8 mouse cellular contexts compared by ENCODE assay signal in genomic region chr19:17355950-17356867, GRCm38 (mm10). TPM values are rescaled to one million over a fixed set of nuclear protein-coding genes. Genes with fewer than 3 reads are reported as not detected.
A peak's percentile ranks its signal among the peaks of the same experiment; 100 is the strongest.
DNase-seq lines count a peak whose midpoint lies in the region; ATAC-seq and TF ChIP-seq lines count a peak whose summit lies in the region.

No protein-coding gene starts in this region.

- peak overlapping the region; percentile 82 for H3K4me2 ChIP-seq in hindbrain, embryonic 16.5 days (ENCODE audit: low read length)
- H3K4me2 ChIP-seq in liver, embryonic 11.5 days = peak overlapping the region; percentile 69
- peak overlapping the region; percentile 72 for H3K4me2 ChIP-seq in midbrain, postnatal 0 days (ENCODE audit: low read depth, low read length, poor library complexity, severe bottlenecking)
- H3K4me2 ChIP-seq in stomach, postnatal 0 days (replicated peaks; ENCODE audit: low read depth) = peak overlapping the region; percentile 70

- H3K9ac ChIP-seq in hindbrain, embryonic 16.5 days (ENCODE audit: low read depth, low read length) = peak overlapping the region; percentile 47
- H3K9ac ChIP-seq in liver, embryonic 11.5 days (ENCODE audit: low read depth, low read length) = peak overlapping the region; percentile 84
- no peak overlapping the region for H3K9ac ChIP-seq in midbrain, postnatal 0 days (replicated peaks; ENCODE audit: low read length, poor library complexity, severe bottlenecking)
- H3K9ac ChIP-seq in stomach, postnatal 0 days (ENCODE audit: low read length) = peak overlapping the region; percentile 47; the same call in 1 of the 2 replicates

- no peak for TF ChIP-seq CTCF in midbrain, postnatal 0 days (IDR thresholded peaks at IDR 0.05)
- TF ChIP-seq CTCF in stomach, postnatal 0 days (IDR thresholded peaks at IDR 0.05; ENCODE audit: low read depth) = peak; percentile 61

- peak; percentile 12 to 59 for DNase-seq in adrenal gland, adult (ENCODE audit: inconsistent age in 2 of 2, low spot score in 1 of 2)
- peak; percentile 81 for DNase-seq in cerebellum, adult 9-11 months
- peak; percentile 8 for DNase-seq in gastrocnemius, adult 18-20 months (ENCODE audit: low spot score)
- DNase-seq in liver, embryonic 11.5 days (ENCODE audit: low spot score) = peak; percentile 84
- DNase-seq in midbrain, postnatal 0 days (ENCODE audit: low spot score) = no peak
- DNase-seq in stomach, postnatal 0 days (ENCODE audit: low spot score) = peak; percentile 82
- DNase-seq in left cerebral cortex, adult 8-10 months (ENCODE audit: low spot score in 2 of 2) = no peak

- peaks cover 8% of the 10 kb centered on the region for H3K27me3 ChIP-seq in hindbrain, embryonic 16.5 days (replicated peaks; ENCODE audit: control insufficient read depth, insufficient read depth, low read length)
- H3K27me3 ChIP-seq in liver, embryonic 11.5 days (replicated peaks; ENCODE audit: control insufficient read depth, insufficient read depth, low read length) = peaks cover 2% of the 10 kb centered on the region; the same call in 1 of the 2 replicates
- H3K27me3 ChIP-seq in midbrain, postnatal 0 days (ENCODE audit: insufficient read depth, low read length) = peaks cover 16% of the 10 kb centered on the region; the same call in 1 of the 2 replicates
- H3K27me3 ChIP-seq in stomach, postnatal 0 days (ENCODE audit: control insufficient read depth, insufficient read depth, low read length) = no peaks in the 10 kb centered on the region

- peak overlapping the region; percentile 43 for H3K4me3 ChIP-seq in hindbrain, embryonic 16.5 days (ENCODE audit: low read length)
- peak overlapping the region; percentile 86 for H3K4me3 ChIP-seq in liver, embryonic 11.5 days (ENCODE audit: low read depth, low read length)
- peak overlapping the region; percentile 36 for H3K4me3 ChIP-seq in midbrain, postnatal 0 days (ENCODE audit: low read depth, low read length)
- H3K4me3 ChIP-seq in stomach, postnatal 0 days (ENCODE audit: low read depth, low read length) = peak overlapping the region; percentile 43

- no peak overlapping the region for H3K27ac ChIP-seq in hindbrain, embryonic 16.5 days (ENCODE audit: low read depth, low read length)
- peak overlapping the region; percentile 80 for H3K27ac ChIP-seq in liver, embryonic 11.5 days (ENCODE audit: low read depth, low read length)
- no peak overlapping the region for H3K27ac ChIP-seq in midbrain, postnatal 0 days (ENCODE audit: low read depth, low read length)
- no peak overlapping the region for H3K27ac ChIP-seq in stomach, postnatal 0 days (replicated peaks)

- TF ChIP-seq EP300 in stomach, postnatal 0 days (optimal IDR thresholded peaks at IDR 0.05) = no peak

- WGBS in hindbrain, embryonic 16.5 days = 1% methylated on average over 49 of the region's 50 CpGs
- under 1% methylated on average over 50 of the region's 50 CpGs for WGBS in liver, embryonic 11.5 days
- 1% methylated on average over 50 of the region's 50 CpGs for WGBS in midbrain, postnatal 0 days
- WGBS in stomach, postnatal 0 days = 3% methylated on average over 50 of the region's 50 CpGs

- peaks cover 6% of the 10 kb centered on the region for H3K4me1 ChIP-seq in hindbrain, embryonic 16.5 days (ENCODE audit: control insufficient read depth, insufficient read depth, low read depth, low read length)
- peaks cover 51% of the 10 kb centered on the region for H3K4me1 ChIP-seq in liver, embryonic 11.5 days (replicated peaks; ENCODE audit: control insufficient read depth, insufficient read depth, low read length)
- H3K4me1 ChIP-seq in midbrain, postnatal 0 days (ENCODE audit: insufficient read depth, low read length) = no peaks in the 10 kb centered on the region; the same call in 1 of the 2 replicates
- no peaks in the 10 kb centered on the region for H3K4me1 ChIP-seq in stomach, postnatal 0 days (replicated peaks; ENCODE audit: control insufficient read depth, insufficient read depth)

- no peaks in the 10 kb centered on the region for H3K9me3 ChIP-seq in hindbrain, embryonic 16.5 days (ENCODE audit: control insufficient read depth, low read length)
- no peaks in the 10 kb centered on the region for H3K9me3 ChIP-seq in liver, embryonic 11.5 days (ENCODE audit: control insufficient read depth, low read length)
- no peaks in the 10 kb centered on the region for H3K9me3 ChIP-seq in midbrain, postnatal 0 days (ENCODE audit: low read length)
- no peaks in the 10 kb centered on the region for H3K9me3 ChIP-seq in stomach, postnatal 0 days (ENCODE audit: control insufficient read depth, low read length)

- no peaks in the 10 kb centered on the region for H3K36me3 ChIP-seq in hindbrain, embryonic 16.5 days (ENCODE audit: control insufficient read depth, insufficient read depth, low read length)
- no peaks in the 10 kb centered on the region for H3K36me3 ChIP-seq in liver, embryonic 11.5 days (ENCODE audit: control insufficient read depth, insufficient read depth, low read length)
- H3K36me3 ChIP-seq in midbrain, postnatal 0 days (ENCODE audit: insufficient read depth, low read length) = no peaks in the 10 kb centered on the region
- H3K36me3 ChIP-seq in stomach, postnatal 0 days (ENCODE audit: control insufficient read depth, insufficient read depth, low read length) = no peaks in the 10 kb centered on the region

- peak; percentile 64; the same call in 1 of the 2 replicates for ATAC-seq in hindbrain, embryonic 16.5 days
- peak; percentile 88 for ATAC-seq in liver, embryonic 11.5 days (replicated peaks; ENCODE audit: low FRiP score)
- no peak for ATAC-seq in midbrain, postnatal 0 days (ENCODE audit: low FRiP score)
- ATAC-seq in stomach, postnatal 0 days (ENCODE audit: low FRiP score, low TSS enrichment) = peak; percentile 82

RNA-seq across cellular contexts. Expression of gene Gcnt1, which starts 16.4 kb away (rescaled TPM):
- under 1 TPM; 0.47 to 0.75 TPM for total RNA-seq in gastrocnemius, adult 18-20 months (2021)
- 0.71 and 0.96 TPM in 2 replicates for polyA plus RNA-seq in hindbrain, embryonic 16.5 days (2015; fragmentation: Nextera tagmentation; extraction: Ambion mirVana)
- polyA plus RNA-seq in liver, embryonic 11.5 days (2014; fragmentation: Nextera tagmentation; extraction: Ambion mirVana) = 26.0 and 28.8 TPM in 2 replicates
- 1.2 and 1.9 TPM in 2 replicates for total RNA-seq in midbrain, postnatal 0 days (2014; rRNA removed)
- 0.43 and 0.60 TPM in 2 replicates for polyA plus RNA-seq in midbrain, postnatal 0 days (2015; fragmentation: Nextera tagmentation; extraction: Ambion mirVana)
- polyA plus RNA-seq in stomach, postnatal 0 days (2015; fragmentation: Nextera tagmentation; extraction: Ambion mirVana) = 1.4 and 1.5 TPM in 2 replicates
- 1 to 10 TPM; 2.6 to 5.1 (median 4.7) TPM for total RNA-seq in left cerebral cortex, adult 8-10 months (2022)

RNA-seq across cellular contexts. Expression of gene Rfk, which starts 37.6 kb away (rescaled TPM):
- 10 to 100 TPM; 71.3 to 73.5 TPM for total RNA-seq in gastrocnemius, adult 18-20 months (2021)
- 84.5 and 88.6 TPM in 2 replicates for polyA plus RNA-seq in hindbrain, embryonic 16.5 days (2015; fragmentation: Nextera tagmentation; extraction: Ambion mirVana)
- polyA plus RNA-seq in liver, embryonic 11.5 days (2014; fragmentation: Nextera tagmentation; extraction: Ambion mirVana) = 86.0 and 88.3 TPM in 2 replicates
- total RNA-seq in midbrain, postnatal 0 days (2014; rRNA removed) = 51.6 and 56.1 TPM in 2 replicates
- polyA plus RNA-seq in midbrain, postnatal 0 days (2015; fragmentation: Nextera tagmentation; extraction: Ambion mirVana) = 75.8 and 84.9 TPM in 2 replicates
- 145 and 153 TPM in 2 replicates for polyA plus RNA-seq in stomach, postnatal 0 days (2015; fragmentation: Nextera tagmentation; extraction: Ambion mirVana)
- total RNA-seq in left cerebral cortex, adult 8-10 months (2022) = 10 to 100 TPM; 59.9 to 70.4 (median 61.9) TPM

Comparison
In these comparisons a context has a peak if more than half of its experiments do, and no peak if none do; other contexts are left out.
1. DNase-seq: peak in adrenal gland, adult (2 of 2), cerebellum, adult 9-11 months (single experiment), gastrocnemius, adult 18-20 months (single experiment), liver, embryonic 11.5 days (single experiment) and stomach, postnatal 0 days (single experiment); none in midbrain, postnatal 0 days (single experiment) and left cerebral cortex, adult 8-10 months (0 of 2).
2. H3K4me3 ChIP-seq: peak in every context shown above with its lines; median percentile 86 in liver, embryonic 11.5 days; 43 in hindbrain, embryonic 16.5 days; 43 in stomach, postnatal 0 days; 36 in midbrain, postnatal 0 days.
3. RNA of gene Gcnt1, which starts 16.4 kb away (polyA plus RNA-seq): 26.0 to 28.8 TPM in liver, embryonic 11.5 days; 1.4 to 1.5 TPM in stomach, postnatal 0 days, 0.71 to 0.96 TPM in hindbrain, embryonic 16.5 days and 0.43 to 0.60 TPM in midbrain, postnatal 0 days; every median in the first group is over 10 times any median in the second.
4. Peak in every context shown above with its lines, with median percentiles within 50 percentile points of each other: H3K4me2 ChIP-seq.